Mouse (Mus musculus): ENCODE results near the gene Nthl1.

Gene Nthl1

DNA sequence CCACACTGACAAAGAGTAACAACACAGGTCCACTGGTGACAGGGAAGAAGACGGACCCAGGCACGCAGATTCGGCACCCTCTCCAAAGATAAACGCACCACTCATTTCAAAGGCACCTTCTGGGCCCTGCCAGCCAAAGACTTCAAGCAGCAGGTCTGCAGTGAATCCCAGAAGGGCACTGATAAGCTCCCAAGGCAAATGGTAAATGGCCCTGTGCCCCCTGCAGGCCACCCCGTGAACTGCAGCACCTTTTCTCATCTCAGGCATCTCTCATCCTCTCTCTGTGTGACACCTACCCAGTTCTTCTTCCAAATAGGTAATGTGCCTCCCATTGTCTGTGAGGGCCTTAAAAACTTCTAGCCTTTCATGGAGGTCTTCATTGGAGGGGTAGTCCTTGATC, 3.8 kb upstream of the Nthl1 start:
- peak; percentile 85 for DNase-seq (ENCODE audit: low read depth, low spot score)

DNA sequence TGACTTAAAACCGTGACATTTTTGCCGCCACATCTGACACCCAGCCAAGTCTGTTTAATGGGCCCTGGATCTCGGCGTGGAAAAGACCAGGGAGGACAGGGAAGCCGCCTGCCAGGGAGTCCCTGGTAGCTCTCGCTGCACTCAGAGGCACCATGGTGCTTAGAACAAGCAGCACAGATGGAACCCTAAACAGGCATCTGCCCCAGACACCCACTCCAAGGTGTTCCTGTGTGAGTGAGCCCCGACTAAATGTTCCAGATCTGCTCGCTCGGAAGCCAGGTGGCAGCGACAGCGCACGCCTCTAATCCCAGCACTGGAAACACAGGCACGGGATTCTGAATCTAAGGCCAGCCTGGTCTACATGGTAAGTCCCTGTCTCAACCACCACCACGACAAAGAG, 2.4 kb upstream of the Nthl1 start:
- DNase-seq (ENCODE audit: low read depth, low spot score), result no peak

DNA sequence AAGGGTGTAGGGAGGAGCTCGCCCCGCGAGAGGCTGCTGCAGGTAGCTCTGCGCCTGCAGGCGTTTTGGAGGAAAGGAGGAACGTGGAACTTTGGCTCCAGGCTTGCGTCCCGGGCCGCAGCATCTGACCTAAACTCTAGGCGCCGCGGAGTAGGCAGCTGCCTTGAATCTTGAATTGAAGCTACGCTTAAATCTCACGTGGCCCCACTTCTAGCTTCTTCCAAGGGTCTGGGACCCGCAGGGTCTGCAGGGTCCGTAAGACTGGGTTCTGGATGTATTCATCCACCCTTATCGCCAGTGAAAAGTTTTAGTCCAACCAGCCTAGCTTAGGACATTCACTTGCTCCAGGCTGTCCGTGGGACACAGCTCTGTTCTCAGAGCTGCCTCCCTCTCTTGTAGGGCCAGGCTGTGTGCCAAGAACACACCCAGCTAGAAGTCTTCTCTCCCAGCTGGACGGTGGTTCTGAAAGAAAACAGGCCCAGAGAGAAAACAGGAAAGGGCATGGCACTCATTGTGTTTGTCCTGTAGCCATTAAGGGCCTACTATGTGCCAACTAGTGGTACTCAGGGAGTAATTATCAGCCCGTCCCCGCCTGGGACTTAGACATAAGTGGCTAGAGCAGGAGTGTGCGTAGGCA, 451 bp downstream of the Nthl1 start:
- peak; percentile 43 for DNase-seq (ENCODE audit: low read depth, low spot score)

DNA sequence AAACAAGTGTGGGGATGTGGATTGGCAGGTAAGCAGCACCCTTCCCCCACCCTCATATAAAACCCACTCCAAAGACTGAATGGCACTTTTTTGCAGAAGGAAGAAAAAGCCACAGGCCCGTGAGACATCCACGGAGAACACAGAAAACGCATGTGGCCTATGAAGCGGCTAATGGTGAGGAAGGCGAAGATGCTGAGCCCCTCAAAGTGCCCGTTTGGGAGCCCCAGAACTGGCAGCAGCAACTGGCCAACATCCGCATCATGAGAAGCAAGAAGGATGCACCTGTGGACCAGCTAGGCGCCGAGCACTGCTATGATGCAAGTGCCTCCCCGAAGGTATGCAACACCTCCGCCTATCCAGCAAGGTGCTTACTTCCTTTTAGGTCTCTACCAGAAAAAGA, 1.4 kb downstream of the Nthl1 start:
- no peak for DNase-seq (ENCODE audit: low read depth, low spot score)

DNA sequence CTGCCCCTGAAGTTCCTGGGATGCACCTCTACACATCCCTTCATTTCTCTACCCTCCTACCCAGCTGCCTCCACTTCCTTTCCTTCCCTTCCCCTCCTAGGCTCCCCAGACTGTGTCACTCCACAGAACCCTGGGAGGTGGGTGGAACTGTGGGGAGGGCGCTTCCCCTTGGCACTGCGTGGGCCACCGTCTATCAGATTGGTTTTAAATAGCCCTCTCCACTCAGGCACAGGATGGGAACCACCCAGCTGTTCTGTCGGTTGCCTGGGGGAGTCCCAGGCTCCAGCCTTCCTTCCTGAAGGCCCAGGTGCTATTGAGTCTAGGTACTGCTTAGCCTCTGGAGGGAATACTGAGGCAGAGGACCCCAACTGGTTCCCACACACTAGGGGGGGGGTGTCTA, 2.5 kb downstream of the Nthl1 start:
- DNase-seq (ENCODE audit: low read depth, low spot score), result no peak

DNA sequence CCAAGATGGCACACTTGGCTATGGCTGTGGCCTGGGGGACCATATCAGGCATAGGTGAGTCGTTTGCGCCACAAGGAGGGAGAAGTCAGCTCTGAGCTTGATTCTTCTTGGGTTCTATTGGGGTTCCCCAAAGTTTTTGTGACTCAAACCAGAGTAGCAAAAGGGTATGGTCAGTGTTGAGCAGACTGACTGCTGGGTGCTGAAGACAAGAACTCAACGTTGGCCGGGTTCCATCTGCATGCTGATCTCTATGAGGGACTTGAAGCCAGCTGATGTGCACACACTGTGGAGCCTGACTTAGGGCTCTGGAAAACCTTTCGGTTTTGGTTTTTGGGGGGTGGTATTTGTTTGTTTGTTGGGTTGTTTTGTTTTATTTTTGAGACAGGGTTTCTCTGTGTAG, 3.2 kb downstream of the Nthl1 start:
- DNase-seq (ENCODE audit: low read depth, low spot score), result no peak

DNA sequence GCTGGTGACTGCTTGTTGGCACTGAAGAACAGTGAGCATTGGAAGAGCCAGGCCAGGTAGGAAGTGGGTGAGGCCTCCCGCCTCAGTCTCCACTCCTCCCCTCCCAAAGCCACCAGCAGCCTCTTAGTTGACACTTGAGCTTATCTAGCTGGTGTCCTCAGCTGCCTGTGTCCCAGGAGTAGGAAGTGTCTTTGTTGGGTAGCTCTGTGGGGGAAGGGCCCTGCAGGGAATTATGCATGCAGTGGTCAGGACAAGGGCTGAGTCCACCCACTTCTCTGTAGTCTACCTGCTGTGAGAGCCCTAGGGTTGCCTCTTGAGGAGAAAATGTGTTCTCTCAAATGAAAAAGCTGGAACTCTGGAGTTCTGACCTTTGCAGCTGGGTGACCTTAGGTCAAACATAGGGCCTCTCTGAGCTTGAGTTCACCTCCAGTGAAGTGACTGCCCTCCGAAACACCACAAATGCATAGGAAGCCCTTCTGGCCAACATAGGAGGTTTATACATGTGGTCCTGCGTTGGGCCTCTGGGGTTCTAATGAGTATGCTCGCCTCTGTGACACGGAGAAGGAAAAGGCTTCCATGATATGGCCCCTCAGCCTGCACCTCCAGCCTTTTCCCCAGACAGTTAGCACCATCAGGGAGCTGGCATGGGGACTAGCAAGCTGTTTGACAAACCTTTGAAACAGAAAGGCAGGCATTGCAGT, 4.5 kb downstream of the Nthl1 start:
- DNase-seq (ENCODE audit: low read depth, low spot score), result peak; percentile 74

DNA sequence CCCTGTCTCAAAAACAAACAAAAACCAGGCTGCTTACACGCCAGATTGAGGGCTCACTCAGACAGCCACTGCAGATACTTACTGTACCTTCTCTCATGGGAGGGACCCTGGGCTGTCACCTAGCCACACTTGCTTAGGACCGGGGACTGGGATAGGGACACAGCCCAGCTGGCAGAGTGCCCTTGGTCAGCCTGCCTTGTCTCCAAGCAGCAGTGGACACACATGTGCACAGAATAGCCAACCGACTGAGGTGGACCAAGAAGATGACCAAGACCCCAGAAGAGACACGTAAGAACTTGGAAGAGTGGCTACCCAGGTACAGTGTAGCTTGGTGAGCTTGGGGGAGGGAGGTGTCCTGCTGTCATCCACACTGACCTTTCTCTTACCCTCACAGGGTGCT, 5.7 kb downstream of the Nthl1 start:
- no peak for DNase-seq (ENCODE audit: low read depth, low spot score)

DNA sequence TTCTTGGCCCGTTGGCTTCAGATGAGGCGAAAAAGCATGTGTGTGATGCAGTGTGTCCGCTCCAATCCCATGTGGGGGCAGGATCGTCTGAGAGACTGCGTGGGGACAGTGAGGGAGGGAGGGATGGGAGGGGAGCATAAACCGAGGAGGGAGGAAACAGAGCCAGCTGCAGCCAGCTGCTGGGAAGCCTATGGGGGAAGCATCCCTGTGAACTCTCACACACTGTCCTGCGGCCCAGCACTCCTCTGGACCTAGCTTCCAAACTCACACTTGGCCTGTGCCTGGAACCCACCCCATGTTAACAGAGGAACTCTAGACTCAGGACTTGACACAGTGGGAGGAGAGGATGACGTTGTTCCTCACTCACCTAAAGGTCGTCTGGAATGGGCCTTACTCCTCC, 6.4 kb downstream of the Nthl1 start:
- no peak for DNase-seq (ENCODE audit: low read depth, low spot score)

DNA sequence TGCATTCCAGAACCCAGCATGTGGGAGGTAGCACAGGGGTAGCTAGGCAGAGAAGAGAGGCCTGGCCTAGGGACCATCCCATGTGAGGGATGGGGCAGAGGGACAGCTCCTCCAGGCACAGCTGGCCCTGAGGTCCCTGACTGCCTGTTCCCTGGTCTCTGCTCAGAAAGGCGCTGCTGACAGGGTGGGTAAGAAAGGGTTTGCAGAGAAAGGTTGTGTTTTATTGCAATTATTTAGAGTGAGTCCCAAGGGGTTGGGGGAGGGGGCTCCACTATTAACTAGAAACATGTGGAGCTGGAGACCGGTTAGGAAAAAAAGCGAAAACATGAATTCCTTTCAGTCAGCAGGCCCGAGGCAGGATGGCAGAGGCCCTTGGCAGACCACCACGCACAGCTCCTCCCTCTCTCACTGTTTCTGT, 7.1 kb downstream of the Nthl1 start:
- DNase-seq (ENCODE audit: low read depth, low spot score), result no peak

DNA sequence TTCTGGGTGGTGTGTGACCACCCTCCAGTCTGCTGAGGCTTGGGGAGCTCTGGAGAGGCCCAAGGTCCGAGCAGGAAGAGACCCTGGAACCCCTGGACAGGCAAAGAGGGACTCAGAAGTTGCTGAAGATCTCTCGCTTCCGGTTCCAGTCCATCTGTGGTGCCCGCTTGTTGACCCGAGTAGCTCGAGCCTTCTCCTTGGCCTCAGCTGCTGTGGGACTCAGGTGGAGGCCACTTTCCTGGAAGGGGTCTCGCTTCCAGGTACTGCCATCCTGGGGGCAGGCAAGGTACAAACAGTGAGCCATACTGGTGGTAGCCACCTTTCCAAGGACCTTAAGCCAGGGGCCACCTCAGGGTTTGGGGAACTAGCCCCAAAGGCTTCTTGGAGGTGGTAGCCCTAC, 7.6 kb downstream of the Nthl1 start:
- DNase-seq (ENCODE audit: low read depth, low spot score), result no peak

DNA sequence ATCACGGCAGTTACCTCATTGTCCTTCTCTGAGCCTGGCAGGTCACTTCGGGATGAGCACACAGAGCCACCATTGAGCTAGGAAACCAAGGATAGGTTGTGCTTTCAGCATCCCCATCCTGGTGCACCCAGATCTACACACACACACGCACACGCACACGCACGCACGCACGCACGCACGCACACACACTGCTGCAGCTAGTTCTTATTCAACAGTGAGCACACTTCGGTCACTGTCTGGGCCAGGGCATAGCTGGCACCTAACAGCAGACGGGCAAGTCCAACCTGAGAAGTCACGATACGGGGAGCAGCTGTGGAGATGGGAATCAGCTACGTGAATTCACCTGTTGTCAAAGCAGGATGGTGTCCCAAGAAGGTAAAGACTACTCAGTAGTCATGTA, 8.1 kb downstream of the Nthl1 start:
- peak; percentile 54 for DNase-seq (ENCODE audit: low read depth, low spot score)

DNA sequence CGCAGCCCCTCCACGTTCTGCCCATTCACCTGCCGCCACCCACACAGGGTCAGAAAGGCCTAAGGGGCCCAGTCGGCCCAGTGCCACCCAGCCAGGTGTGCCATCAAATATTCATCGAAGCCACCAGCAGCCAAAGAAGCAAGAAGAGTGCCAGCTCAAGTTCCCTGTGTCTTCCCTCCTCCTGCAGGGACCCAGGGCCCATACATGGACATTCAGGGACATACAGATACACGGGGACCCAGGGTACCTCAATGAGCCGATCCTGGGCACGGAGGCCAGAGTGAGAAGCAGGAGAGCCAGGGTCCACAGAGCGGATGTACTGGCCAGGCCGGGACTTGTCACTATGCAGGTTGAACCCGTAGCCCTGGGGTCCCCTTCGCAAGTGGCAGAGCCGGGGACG, 9.5 kb downstream of the Nthl1 start:
- DNase-seq (ENCODE audit: low read depth, low spot score), result no peak

DNA sequence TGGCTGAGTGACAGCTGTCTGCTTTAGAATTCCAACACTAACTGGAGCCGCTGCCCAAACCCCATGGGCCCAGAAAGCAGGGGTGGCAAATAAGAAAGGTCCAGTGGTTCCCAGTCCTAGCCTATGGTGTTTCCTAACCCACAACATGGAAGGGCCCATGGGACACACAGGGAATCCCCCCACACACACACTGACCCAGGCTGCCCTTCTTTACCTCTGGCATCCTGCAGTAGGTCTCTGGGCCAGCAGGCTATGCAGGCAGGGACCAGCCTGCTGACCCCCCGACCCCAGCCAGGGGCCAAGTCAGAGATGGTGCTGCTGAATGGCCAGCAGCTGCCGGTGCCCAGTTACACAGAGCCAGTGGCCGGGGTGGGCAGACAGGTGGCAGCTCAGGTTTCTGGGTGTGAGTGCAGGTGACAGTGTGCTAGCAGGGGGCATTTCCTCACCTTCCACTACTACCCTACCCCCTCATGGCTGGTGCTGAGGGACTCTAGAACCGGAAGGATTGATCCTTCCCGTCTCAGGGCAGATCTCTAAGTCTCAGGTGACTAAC, 10.4 kb downstream of the Nthl1 start:
- DNase-seq (ENCODE audit: low read depth, low spot score), result no peak

DNA sequence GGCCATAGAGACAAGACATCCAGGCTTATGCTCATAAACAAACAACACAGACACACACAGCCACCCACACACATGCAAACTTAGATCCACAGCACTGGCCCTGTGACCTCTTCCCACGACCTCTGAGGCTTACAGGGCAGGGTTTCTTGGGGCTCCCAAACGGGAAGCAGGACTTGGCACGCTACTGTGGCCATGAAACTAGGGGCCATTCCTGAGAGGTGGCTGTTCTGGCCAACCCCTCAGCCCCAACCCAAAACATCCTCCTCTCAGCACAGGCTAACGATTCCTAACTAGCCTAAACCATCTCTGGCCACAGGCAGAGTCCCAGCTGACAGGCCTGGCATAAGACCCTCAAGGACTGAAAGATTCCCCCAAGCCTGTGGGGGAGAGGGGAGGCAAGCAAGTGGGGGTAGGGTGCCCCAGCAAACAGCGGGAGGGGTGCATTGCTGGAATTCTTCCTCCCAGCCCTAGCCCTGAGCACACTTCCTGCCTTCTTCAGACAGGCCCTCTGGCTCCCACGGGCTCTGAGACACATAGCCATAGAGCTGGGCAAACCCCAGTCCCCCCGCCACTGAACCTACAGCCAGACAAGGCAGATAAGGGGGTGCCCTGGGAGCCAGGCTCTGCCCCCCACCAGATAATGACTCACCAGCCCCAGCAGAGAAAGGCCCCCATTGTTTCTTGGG, 11.7 kb downstream of the Nthl1 start:
- no peak for DNase-seq (ENCODE audit: low read depth, low spot score)

DNA sequence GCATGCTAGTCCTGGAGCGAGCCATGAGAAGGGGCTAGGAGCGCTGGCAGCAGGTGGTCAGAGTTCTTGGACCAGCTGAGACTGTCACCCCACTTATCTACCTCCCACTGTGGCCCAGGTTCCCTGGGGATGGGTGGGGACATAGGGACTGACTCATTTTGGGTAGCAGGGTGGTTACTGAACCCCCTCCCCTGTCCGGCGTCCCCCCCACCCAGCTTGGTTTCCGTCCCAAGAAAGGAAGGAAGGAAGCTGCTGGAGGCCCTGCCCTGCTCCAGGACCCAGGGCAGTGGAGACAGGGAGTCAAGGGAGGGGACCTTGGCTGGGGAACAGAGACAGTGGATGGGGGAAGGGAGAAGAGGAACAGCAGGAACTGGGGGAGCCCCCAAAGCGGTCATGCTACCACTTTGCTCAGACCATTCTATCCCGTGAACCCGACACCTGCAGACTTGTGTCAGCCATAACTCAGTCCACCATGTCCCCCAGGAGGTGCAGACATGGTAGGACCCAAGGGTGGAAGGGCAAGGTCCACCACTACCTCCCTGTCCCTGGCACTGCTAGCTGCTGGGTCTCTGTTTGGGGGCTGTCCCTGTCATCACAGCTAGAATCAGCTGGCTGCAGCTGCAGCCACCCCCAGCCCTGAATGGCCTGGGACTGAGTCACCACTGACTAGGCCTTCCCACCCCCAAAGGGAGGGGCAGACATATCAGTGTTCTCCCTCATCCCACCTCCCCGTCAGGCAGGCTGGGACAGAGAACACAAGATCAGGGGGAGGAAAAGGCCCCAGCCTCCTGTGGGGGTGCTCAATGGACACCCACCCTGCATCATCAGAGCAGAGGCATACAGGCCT, 12.6 kb downstream of the Nthl1 start:
- no peak for DNase-seq (ENCODE audit: low read depth, low spot score)

DNA sequence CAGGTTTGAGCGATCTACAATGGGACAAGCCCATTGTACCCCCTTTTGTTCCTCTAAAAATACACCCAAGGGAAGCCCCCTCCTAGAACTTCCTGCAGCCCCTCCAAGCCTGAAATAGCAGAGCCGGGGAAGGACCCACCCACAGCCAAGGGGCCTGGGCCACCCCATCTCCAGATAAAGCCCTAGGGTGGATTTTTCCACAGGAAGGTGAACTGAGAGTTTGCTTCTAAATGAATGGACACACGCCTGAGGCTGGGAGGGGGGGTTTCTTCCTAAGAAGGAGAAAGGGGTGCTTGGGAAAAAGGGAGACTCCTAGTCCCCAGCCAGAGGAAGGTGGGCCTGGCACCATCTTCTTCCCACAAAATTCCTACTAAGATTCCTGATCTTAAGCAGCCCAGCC, 13.4 kb downstream of the Nthl1 start:
- DNase-seq (ENCODE audit: low read depth, low spot score), result no peak

DNA sequence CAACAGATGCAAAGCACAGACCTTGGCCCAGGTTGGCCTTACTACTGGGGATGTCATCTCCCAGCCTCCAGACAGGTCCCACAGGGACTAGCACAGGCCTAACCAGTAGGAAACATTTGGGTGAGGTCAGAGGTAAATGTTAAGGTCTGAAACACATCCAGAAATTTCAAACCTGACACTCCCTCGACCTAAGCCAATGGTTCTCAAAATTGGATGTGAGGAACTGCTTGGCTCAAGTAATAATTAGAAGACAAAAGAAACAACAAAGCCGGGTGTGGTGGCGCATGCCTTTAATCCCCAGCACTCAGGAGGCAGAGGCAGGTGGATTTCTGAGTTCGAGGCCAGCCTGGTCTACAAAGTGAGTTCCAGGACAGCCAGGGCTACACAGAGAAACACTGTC, 13.9 kb downstream of the Nthl1 start:
- peak; percentile 58 for DNase-seq (ENCODE audit: low read depth, low spot score)

DNA sequence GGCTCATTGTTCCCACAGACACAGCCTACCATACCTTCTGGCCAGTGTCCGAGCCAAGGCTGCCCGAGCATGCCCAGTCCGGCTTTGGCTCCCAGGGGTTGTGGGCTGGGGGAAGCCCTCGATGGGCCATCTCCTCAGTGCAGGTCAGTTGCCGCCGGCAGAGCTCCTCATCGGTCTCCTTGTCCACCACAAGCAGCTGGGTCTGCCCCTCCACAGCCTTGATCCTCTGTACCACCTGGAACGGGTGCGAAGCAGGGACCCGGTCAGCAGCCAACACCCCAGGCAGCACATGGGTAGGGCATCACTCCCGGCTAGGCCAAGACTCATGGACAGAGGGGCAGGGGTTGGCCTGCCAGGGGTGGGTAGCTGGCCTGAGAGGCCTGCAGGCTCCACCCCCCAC, 15.0 kb downstream of the Nthl1 start:
- no peak for DNase-seq (ENCODE audit: low read depth, low spot score)

DNA sequence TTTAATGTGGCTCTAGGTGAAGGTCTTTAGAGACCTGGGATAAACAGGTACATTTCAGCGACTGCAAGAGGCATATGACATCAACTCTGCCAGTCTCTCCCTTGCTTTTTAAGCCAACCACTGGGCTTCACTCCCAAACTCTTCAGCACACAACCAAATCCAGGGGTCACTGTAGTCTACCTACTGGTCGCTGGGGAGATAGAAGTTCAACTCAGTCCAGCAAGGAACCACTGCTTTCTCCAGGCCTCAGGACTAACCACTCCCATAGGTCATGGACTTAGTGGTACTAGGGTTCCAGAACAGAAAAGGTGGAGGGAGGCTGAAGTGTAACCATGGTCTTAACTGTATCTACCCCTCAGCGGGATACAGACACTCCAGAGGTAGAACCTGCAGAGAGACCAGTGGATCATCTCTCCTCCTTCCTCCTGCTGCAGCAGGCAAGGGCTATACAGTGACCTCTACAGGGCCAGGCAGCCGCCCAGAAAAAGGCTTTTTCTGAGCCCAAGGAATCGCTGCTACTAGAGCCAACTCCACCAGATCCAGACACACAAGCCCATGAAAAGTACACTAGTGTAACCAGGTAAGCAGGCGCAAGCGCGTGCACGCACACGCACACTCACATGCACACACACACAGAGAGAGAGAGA, 16.4 kb downstream of the Nthl1 start:
- no peak for DNase-seq (ENCODE audit: low read depth, low spot score)

DNA sequence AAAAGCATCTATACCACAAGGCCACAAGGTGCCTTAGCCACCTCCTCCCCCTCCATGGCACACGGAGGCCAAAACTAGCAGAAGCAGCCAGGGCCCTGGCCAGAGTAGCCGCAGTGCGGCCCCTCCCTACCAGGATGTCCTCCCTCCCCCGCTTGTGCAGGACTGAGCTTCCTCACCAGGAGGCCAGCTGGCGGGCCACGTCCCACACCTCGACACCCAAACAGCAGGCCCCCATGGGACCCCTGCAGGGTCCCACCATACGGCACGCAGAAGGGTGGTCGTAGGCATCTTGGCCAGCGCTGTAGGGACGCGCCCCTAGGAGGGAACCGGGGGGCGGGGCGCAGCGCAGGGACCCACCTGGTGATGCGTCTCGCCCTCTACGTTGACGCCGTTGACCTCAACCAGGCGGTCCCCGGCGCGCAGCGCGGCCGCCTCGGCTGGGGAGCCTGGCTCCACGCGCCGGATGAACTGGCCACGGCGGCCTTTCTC, 17.1 kb downstream of the Nthl1 start:
- no peak for DNase-seq (ENCODE audit: low read depth, low spot score)
